Mouse (Mus musculus) bone marrow macrophage, adult 2 months (primary cell): ENCODE results near the gene 1700030J22Rik.

ENCODE experiments used
- CTCF ChIP-seq: IDR thresholded peaks from 2 replicates; pipeline ENCODE4 v1.5.1; 2012; ENCODE audit warnings: low read depth, mild to moderate bottlenecking, low read length, moderate library complexity
- POLR2A ChIP-seq: IDR thresholded peaks from 2 replicates; pipeline ENCODE4 v1.6.1; 2012; ENCODE audit warnings: mild to moderate bottlenecking, low read depth, low read length, borderline replicate concordance

GRCm38 (mm10) chr8:116946268-116946838 lies 32.4 kb downstream of the 1700030J22Rik start:
- TF ChIP-seq POLR2A (no peak; the same call in 1 of the 2 replicates), CTCF (no peak)
